In the genomic region with DNA sequence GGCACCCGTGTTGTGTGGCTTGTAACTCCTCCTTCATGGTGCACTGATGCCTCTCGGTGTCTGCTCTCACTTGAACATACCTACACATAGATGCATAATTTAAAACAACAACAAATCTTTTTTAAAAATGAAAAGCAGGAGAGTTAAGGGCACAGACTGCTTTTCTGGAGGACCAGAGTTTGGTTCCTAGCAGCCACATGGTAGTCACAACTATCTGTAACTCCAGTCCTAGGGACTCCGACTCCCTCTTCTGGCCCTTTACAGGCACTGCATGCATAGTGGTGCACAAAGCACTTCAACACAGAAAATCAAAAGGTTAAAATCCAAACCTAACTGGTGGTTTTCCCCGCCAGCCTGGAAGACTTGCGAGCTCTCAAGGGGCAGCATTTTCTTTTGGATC, we compare ENCODE assay signal across 31 mouse cellular contexts. TPM values are rescaled to one million over a fixed set of nuclear protein-coding genes. Genes with fewer than 3 reads are reported as not detected.
A peak's percentile ranks its signal among the peaks of the same experiment; 100 is the strongest.
DNase-seq lines count a peak whose midpoint lies in the region; ATAC-seq and TF ChIP-seq lines count a peak whose summit lies in the region.
"Had no signal": no experiment of that assay in that cellular context is flagged by ENCODE, and none has a peak within 500 bp of the region (broad histone marks: within the 10 kb centered on the region; RNA-seq: fewer than 3 reads in every experiment).

No protein-coding gene starts in this region.

- no peak overlapping the region for H3K4me2 ChIP-seq in heart, postnatal 0 days (ENCODE audit: low read depth, low read length)
- H3K4me2 ChIP-seq in liver, embryonic 12.5 days = no peak overlapping the region
- H3K4me2 ChIP-seq: embryonic facial prominence, embryonic 12.5 days; forebrain, embryonic 13.5 days; heart, embryonic 13.5 days; lung, embryonic 15.5 days; midbrain, embryonic 12.5 days had no signal

- peaks cover 20% of the 10 kb centered on the region for H3K4me1 ChIP-seq in heart, postnatal 0 days (ENCODE audit: control insufficient read depth, insufficient read depth)
- peaks cover 4% of the 10 kb centered on the region for H3K4me1 ChIP-seq in liver, adult 2 months (ENCODE audit: control insufficient read depth, insufficient read depth, low read length)
- H3K4me1 ChIP-seq in liver, embryonic 12.5 days = peaks cover 23% of the 10 kb centered on the region
- peaks cover 27% of the 10 kb centered on the region for H3K4me1 ChIP-seq in E14TG2a.4 (replicated peaks; ENCODE audit: low read depth, low read length)
- H3K4me1 ChIP-seq in MEL (ENCODE audit: control insufficient read depth in 1 of 2, insufficient read depth in 2 of 2, low read length in 2 of 2) = peaks cover 0 to 4% of the 10 kb centered on the region in 2 experiments; a peak in 3 of 4 replicates

- peak; percentile 1; the same call in 1 of the 2 replicates for TF ChIP-seq RAD21 in MEL (IDR thresholded peaks at IDR 0.05; ENCODE audit: low read depth, low read length)

- TF ChIP-seq POLR2A in liver, adult 2 months (IDR thresholded peaks at IDR 0.05; ENCODE audit: extremely low read depth, insufficient read depth, low read length) = no peak
- no peak for TF ChIP-seq POLR2A in MEL (IDR thresholded peaks at IDR 0.05; ENCODE audit: control insufficient read depth in 1 of 2, insufficient read depth in 1 of 2, low read depth in 1 of 2, low read length in 2 of 2, poor library complexity in 1 of 2)

- H3K4me3 ChIP-seq in heart, postnatal 0 days (ENCODE audit: low read depth, low read length) = no peak overlapping the region
- no peak overlapping the region for H3K4me3 ChIP-seq in liver, adult 2 months (ENCODE audit: insufficient read depth, low read depth, low read length)
- H3K4me3 ChIP-seq in liver, embryonic 12.5 days = no peak overlapping the region
- H3K4me3 ChIP-seq in E14TG2a.4 (replicated peaks; ENCODE audit: low read length) = no peak overlapping the region
- H3K4me3 ChIP-seq in MEL (ENCODE audit: control insufficient read depth in 1 of 2, insufficient read depth in 1 of 2, low read depth in 2 of 2, low read length in 2 of 2) = no peak overlapping the region
- H3K4me3 ChIP-seq: embryonic facial prominence, embryonic 12.5 days; erythroblast, embryonic 14.5 days; forebrain, embryonic 13.5 days; heart, embryonic 13.5 days; lung, embryonic 15.5 days; midbrain, embryonic 12.5 days; myocyte had no signal

- no peaks in the 10 kb centered on the region for H3K27me3 ChIP-seq in heart, postnatal 0 days (ENCODE audit: control insufficient read depth, insufficient read depth, low read length)
- no peaks in the 10 kb centered on the region for H3K27me3 ChIP-seq in liver, adult 2 months (ENCODE audit: control insufficient read depth, insufficient read depth, low read length)
- H3K27me3 ChIP-seq in liver, embryonic 12.5 days (replicated peaks) = no peaks in the 10 kb centered on the region
- H3K27me3 ChIP-seq in E14TG2a.4 (ENCODE audit: insufficient read depth, low read length) (no peaks in the 10 kb centered on the region), MEL (ENCODE audit: control insufficient read depth in 1 of 2, insufficient read depth in 2 of 2, low read length in 2 of 2) (no peaks in the 10 kb centered on the region)
- H3K27me3 ChIP-seq: embryonic facial prominence, embryonic 12.5 days; forebrain, embryonic 13.5 days; heart, embryonic 13.5 days; lung, embryonic 15.5 days; midbrain, embryonic 12.5 days had no signal

- no peak for DNase-seq in heart, postnatal 0 days (ENCODE audit: low spot score)
- DNase-seq in heart, adult 9 months (ENCODE audit: low spot score in 2 of 2) = no peak
- DNase-seq in liver, adult 2 months (ENCODE audit: extremely low read depth, low read depth, low spot score) = no peak
- DNase-seq in MEL (ENCODE audit: low read depth, low spot score) = peak; percentile 61
- DNase-seq in embryo, embryonic 11 days = no peak
- no peak for DNase-seq in adrenal gland, postnatal 14 days
- DNase-seq: adrenal gland, adult 2 months; B cell, adult 2 months; cerebellum, adult 9-10 months; heart, postnatal 4 days; kidney, adult 8-10 months; kidney, postnatal 4 days; thymus, postnatal 25 days had no signal

- H3K79me2 ChIP-seq in liver, adult 2 months (ENCODE audit: control insufficient read depth, insufficient read depth, low read length) = peaks cover 8% of the 10 kb centered on the region; the same call in 1 of the 2 replicates
- H3K79me2 ChIP-seq in MEL (ENCODE audit: control insufficient read depth, insufficient read depth, low read length, poor library complexity) = peaks cover 19% of the 10 kb centered on the region

- H3K36me3 ChIP-seq in heart, postnatal 0 days (replicated peaks; ENCODE audit: control insufficient read depth, insufficient read depth, low read length) = peaks cover 64% of the 10 kb centered on the region
- H3K36me3 ChIP-seq in liver, adult 2 months (ENCODE audit: control insufficient read depth, insufficient read depth, low read length) = peaks cover 8% of the 10 kb centered on the region
- H3K36me3 ChIP-seq in liver, embryonic 12.5 days = peaks cover 74% of the 10 kb centered on the region
- peaks cover 73% of the 10 kb centered on the region for H3K36me3 ChIP-seq in E14TG2a.4 (ENCODE audit: insufficient read depth, low read length)
- peaks cover 2 to 4% of the 10 kb centered on the region in 2 experiments; a peak in 2 of 4 replicates for H3K36me3 ChIP-seq in MEL (ENCODE audit: control insufficient read depth in 1 of 2, insufficient read depth in 2 of 2, low read length in 2 of 2)

- H3K27ac ChIP-seq in heart, postnatal 0 days (ENCODE audit: low read depth) = no peak overlapping the region
- H3K27ac ChIP-seq in liver, adult 2 months (replicated peaks; ENCODE audit: insufficient read depth, low read depth, low read length) = no peak overlapping the region
- no peak overlapping the region for H3K27ac ChIP-seq in liver, embryonic 12.5 days
- no peak overlapping the region for H3K27ac ChIP-seq in MEL (ENCODE audit: control insufficient read depth, low read depth, low read length)
- H3K27ac ChIP-seq: embryonic facial prominence, embryonic 12.5 days; forebrain, embryonic 13.5 days; heart, embryonic 13.5 days; lung, embryonic 15.5 days; macrophage; midbrain, embryonic 12.5 days had no signal

- TF ChIP-seq EP300 in heart, postnatal 0 days (IDR thresholded peaks at IDR 0.05; ENCODE audit: low read depth) = no peak
- TF ChIP-seq EP300 in MEL (IDR thresholded peaks at IDR 0.05; ENCODE audit: low read depth in 1 of 2, low read length in 2 of 2) = no peak

- TF ChIP-seq CTCF in heart, postnatal 0 days (IDR thresholded peaks at IDR 0.05; ENCODE audit: low read depth) = 0 out of 2 replicates have a peak, but pooled peaks have one; percentile 3
- peak; percentile 17; the same call in 1 of the 2 replicates for TF ChIP-seq CTCF in liver, adult 2 months (IDR thresholded peaks at IDR 0.05; ENCODE audit: low read depth, low read length)
- peak; percentile 69 for TF ChIP-seq CTCF in E14TG2a.4 (conservative IDR thresholded peaks at IDR 0.05; ENCODE audit: low read length)
- peak; percentile 32 to 53 (median 50); a peak in 5 of 6 replicates for TF ChIP-seq CTCF in MEL (IDR thresholded peaks at IDR 0.05 in 2 of 3, conservative IDR thresholded peaks at IDR 0.05 in 1 of 3; ENCODE audit: control insufficient read depth in 1 of 3, insufficient read depth in 1 of 3, low read depth in 2 of 3, low read length in 3 of 3, poor library complexity in 1 of 3, severe bottlenecking in 1 of 3)

- no peaks in the 10 kb centered on the region for H3K9me3 ChIP-seq in heart, postnatal 0 days (replicated peaks; ENCODE audit: control insufficient read depth, low read length)
- no peaks in the 10 kb centered on the region for H3K9me3 ChIP-seq in liver, embryonic 12.5 days (replicated peaks)
- H3K9me3 ChIP-seq in E14TG2a.4 (ENCODE audit: low read length) = no peaks in the 10 kb centered on the region
- no peaks in the 10 kb centered on the region for H3K9me3 ChIP-seq in MEL (replicated peaks; ENCODE audit: insufficient read depth, low read length)
- H3K9me3 ChIP-seq: embryonic facial prominence, embryonic 12.5 days; forebrain, embryonic 13.5 days; G1E; heart, embryonic 13.5 days; lung, embryonic 15.5 days; midbrain, embryonic 12.5 days had no signal

- H3K9ac ChIP-seq in heart, postnatal 0 days (replicated peaks; ENCODE audit: low read depth, low read length) = no peak overlapping the region
- no peak overlapping the region for H3K9ac ChIP-seq in liver, adult 2 months (ENCODE audit: low read depth, low read length)
- no peak overlapping the region for H3K9ac ChIP-seq in liver, embryonic 12.5 days
- no peak overlapping the region for H3K9ac ChIP-seq in MEL (ENCODE audit: control insufficient read depth, low read depth, low read length, poor library complexity, severe bottlenecking)
- H3K9ac ChIP-seq: embryonic facial prominence, embryonic 12.5 days; forebrain, embryonic 13.5 days; heart, embryonic 13.5 days; lung, embryonic 15.5 days; midbrain, embryonic 12.5 days had no signal

- no peak for ATAC-seq in heart, postnatal 0 days (ENCODE audit: insufficient read depth, low read depth)
- ATAC-seq in liver, embryonic 12.5 days = no peak
- ATAC-seq: forebrain, embryonic 13.5 days; hindbrain, embryonic 16.5 days had no signal

- WGBS in heart, postnatal 0 days = 96% methylated on average over 5 of the region's 5 CpGs
- WGBS in liver, adult 2 months = 99% methylated on average over 5 of the region's 5 CpGs
- 83% methylated on average over 5 of the region's 5 CpGs for WGBS in liver, embryonic 12.5 days (ENCODE audit: insufficient replicate concordance)

RNA-seq across cellular contexts. Expression of gene Nsun5, which starts 3.8 kb away (rescaled TPM):
- 8.7 and 19.3 TPM in 2 replicates for total RNA-seq in heart, postnatal 0 days (2014; rRNA removed; ENCODE audit: low replicate concordance)
- 11.4 and 13.1 TPM in 2 replicates for polyA plus RNA-seq in heart, postnatal 0 days (2015; fragmentation: Nextera tagmentation; extraction: Ambion mirVana)
- 7.7 and 10.7 TPM in 2 replicates for total RNA-seq in liver, adult 2 months (2014; rRNA removed)
- polyA plus RNA-seq in liver, adult 2 months (2012; rRNA removed) = 16.4 and 23.7 TPM in 2 replicates
- polyA plus RNA-seq in liver, embryonic 12.5 days (2016; fragmentation: Nextera tagmentation; extraction: Ambion mirVana) = 30.9 and 33.6 TPM in 2 replicates
- 70.8 and 90.0 TPM in 2 replicates for total RNA-seq in MEL (2012; rRNA removed)
- 100 to 1,000 TPM in 1 of 2 experiments, 10 to 100 TPM in 1; 97.5 to 178 TPM for polyA plus RNA-seq in MEL (2012; ENCODE audit: insufficient read depth in 1 of 2, insufficient read length in 2 of 2, low read depth in 1 of 2, low replicate concordance in 2 of 2, missing spikeins in 1 of 2)
- 15.7 and 22.7 TPM in 2 replicates for total RNA-seq in adrenal gland, postnatal 14 days (2021)

RNA-seq across cellular contexts. Expression of gene Trim50, which starts 20.5 kb away (rescaled TPM):
- total RNA-seq in heart, postnatal 0 days (2014; rRNA removed; ENCODE audit: low replicate concordance) = not detected in 2 replicates
- polyA plus RNA-seq in heart, postnatal 0 days (2015; fragmentation: Nextera tagmentation; extraction: Ambion mirVana) = not detected in 2 replicates
- total RNA-seq in liver, adult 2 months (2014; rRNA removed) = not detected in 2 replicates
- polyA plus RNA-seq in liver, adult 2 months (2012; rRNA removed) = not detected in 2 replicates
- polyA plus RNA-seq in liver, embryonic 12.5 days (2016; fragmentation: Nextera tagmentation; extraction: Ambion mirVana) = not detected in 2 replicates
- not detected in 2 replicates for total RNA-seq in MEL (2012; rRNA removed)
- not detected for polyA plus RNA-seq in MEL (2012; ENCODE audit: insufficient read depth in 1 of 2, insufficient read length in 2 of 2, low read depth in 1 of 2, low replicate concordance in 2 of 2, missing spikeins in 1 of 2)
- total RNA-seq in adrenal gland, postnatal 14 days (2021) = not detected in 2 replicates
- total RNA-seq: adrenal gland, adult 2 months; heart, postnatal 4 days; layer of hippocampus, postnatal 14 days; left cerebral cortex, postnatal 14 days had no signal
- polyA plus RNA-seq: adrenal gland, adult 2 months; cortical plate, adult 2 months; embryonic facial prominence, embryonic 12.5 days; erythroblast, embryonic 14.5 days; forebrain, embryonic 13.5 days; G1E; gonadal fat pad, adult 2 months; heart, embryonic 13.5 days; hindbrain, embryonic 16.5 days; limb, embryonic 14.5 days; lung, embryonic 15.5 days; macrophage; midbrain, embryonic 12.5 days; myocyte; neural tube, embryonic 14.5 days had no signal

RNA-seq across cellular contexts. Expression of gene Pom121, which starts 20.7 kb away (rescaled TPM):
- total RNA-seq in heart, postnatal 0 days (2014; rRNA removed; ENCODE audit: low replicate concordance) = 8.4 and 10.3 TPM in 2 replicates
- polyA plus RNA-seq in heart, postnatal 0 days (2015; fragmentation: Nextera tagmentation; extraction: Ambion mirVana) = 3.6 and 4.4 TPM in 2 replicates
- total RNA-seq in liver, adult 2 months (2014; rRNA removed) = 0.92 and 2.0 TPM in 2 replicates
- 5.7 and 6.0 TPM in 2 replicates for polyA plus RNA-seq in liver, adult 2 months (2012; rRNA removed)
- polyA plus RNA-seq in liver, embryonic 12.5 days (2016; fragmentation: Nextera tagmentation; extraction: Ambion mirVana) = 12.2 and 13.8 TPM in 2 replicates
- total RNA-seq in MEL (2012; rRNA removed) = 10.2 and 12.4 TPM in 2 replicates
- polyA plus RNA-seq in MEL (2012; ENCODE audit: insufficient read depth in 1 of 2, insufficient read length in 2 of 2, low read depth in 1 of 2, low replicate concordance in 2 of 2, missing spikeins in 1 of 2) = 10 to 100 TPM; 51.8 to 81.1 TPM
- 26.0 and 28.2 TPM in 2 replicates for total RNA-seq in adrenal gland, postnatal 14 days (2021)

RNA-seq across cellular contexts. Expression of gene Fkbp6, which starts 23.8 kb away (rescaled TPM):
- total RNA-seq in heart, postnatal 0 days (2014; rRNA removed; ENCODE audit: low replicate concordance) = not detected in 2 replicates
- polyA plus RNA-seq in heart, postnatal 0 days (2015; fragmentation: Nextera tagmentation; extraction: Ambion mirVana) = not detected in 2 replicates
- total RNA-seq in liver, adult 2 months (2014; rRNA removed) = not detected in 2 replicates
- not detected in 2 replicates for polyA plus RNA-seq in liver, adult 2 months (2012; rRNA removed)
- 0.13 and 0.26 TPM in 2 replicates for polyA plus RNA-seq in liver, embryonic 12.5 days (2016; fragmentation: Nextera tagmentation; extraction: Ambion mirVana)
- total RNA-seq in MEL (2012; rRNA removed) = 0.19 TPM in 1 of 2 replicates, not detected in the other
- polyA plus RNA-seq in MEL (2012; ENCODE audit: insufficient read depth in 1 of 2, insufficient read length in 2 of 2, low read depth in 1 of 2, low replicate concordance in 2 of 2, missing spikeins in 1 of 2) = under 1 TPM in 1 of 2 experiments, not detected in 1; 0.10 TPM
- not detected in 2 replicates for total RNA-seq in adrenal gland, postnatal 14 days (2021)
- total RNA-seq: adrenal gland, adult 2 months; G1E; layer of hippocampus, postnatal 14 days had no signal
- polyA plus RNA-seq: adrenal gland, adult 2 months; embryonic facial prominence, embryonic 12.5 days; erythroblast, embryonic 14.5 days; forebrain, embryonic 13.5 days; G1E; gonadal fat pad, adult 2 months; lung, embryonic 15.5 days; macrophage; midbrain, embryonic 12.5 days; myocyte; neural tube, embryonic 14.5 days had no signal

Comparison
In these comparisons a context has a peak if more than half of its experiments do, and no peak if none do; other contexts are left out.
1. CTCF ChIP-seq: peak in every context shown above with its lines; median percentile 69 in E14TG2a.4; 50 in MEL; 17 in liver, adult 2 months; 3 in heart, postnatal 0 days.